Mouse (Mus musculus): ENCODE results near the gene Kcnip1. TPM values are rescaled to one million over a fixed set of nuclear protein-coding genes. Genes with fewer than 3 reads are reported as not detected.

The Kcnip1 gene
- total RNA-seq, 2 experiments from 2014 or later = not detected

GRCm38 (mm10) chr11:33752431-33752873, 240.5 kb downstream of the Kcnip1 start:
- DNase-seq = no peak

GRCm38 (mm10) chr11:33751503-33751902, 241.4 kb downstream of the Kcnip1 start:
- DNase-seq = no peak

GRCm38 (mm10) chr11:33749979-33750378, 243.0 kb downstream of the Kcnip1 start:
- DNase-seq = no peak

- DNase-seq = no peak
Observed at GRCm38 (mm10) chr11:33749408-33749807, 243.5 kb downstream of the Kcnip1 start.

GRCm38 (mm10) chr11:33748754-33749153, 244.2 kb downstream of the Kcnip1 start:
- no peak for DNase-seq

GRCm38 (mm10) chr11:33747402-33747955, 245.5 kb downstream of the Kcnip1 start:
- no peak for DNase-seq

- no peak for DNase-seq
Observed at GRCm38 (mm10) chr11:33746402-33746801, 246.6 kb downstream of the Kcnip1 start.

- no peak for DNase-seq
Observed at GRCm38 (mm10) chr11:33745821-33746329, 247.1 kb downstream of the Kcnip1 start.

GRCm38 (mm10) chr11:33744429-33744828, 248.5 kb downstream of the Kcnip1 start:
- no peak for DNase-seq

- DNase-seq = no peak
Observed at GRCm38 (mm10) chr11:33740187-33740586, 252.8 kb downstream of the Kcnip1 start.

GRCm38 (mm10) chr11:33736426-33736825, 256.5 kb downstream of the Kcnip1 start:
- no peak for DNase-seq

GRCm38 (mm10) chr11:33733269-33733668, 259.7 kb downstream of the Kcnip1 start:
- DNase-seq = no peak

GRCm38 (mm10) chr11:33732358-33732757, 260.6 kb downstream of the Kcnip1 start:
- no peak for DNase-seq

GRCm38 (mm10) chr11:33721297-33721696, 271.7 kb downstream of the Kcnip1 start:
- no peak for DNase-seq

GRCm38 (mm10) chr11:33706777-33707176, 286.2 kb downstream of the Kcnip1 start:
- DNase-seq = no peak

GRCm38 (mm10) chr11:33701958-33702459, 290.9 kb downstream of the Kcnip1 start:
- DNase-seq = no peak

- DNase-seq = no peak
Observed at GRCm38 (mm10) chr11:33701236-33701957, 291.6 kb downstream of the Kcnip1 start.

GRCm38 (mm10) chr11:33700725-33701124, 292.2 kb downstream of the Kcnip1 start:
- DNase-seq = no peak

GRCm38 (mm10) chr11:33690181-33690580, 302.8 kb downstream of the Kcnip1 start:
- DNase-seq = no peak

GRCm38 (mm10) chr11:33685904-33686303, 307.0 kb downstream of the Kcnip1 start:
- no peak for DNase-seq

GRCm38 (mm10) chr11:33680151-33680550, 312.8 kb downstream of the Kcnip1 start:
- no peak for DNase-seq

- DNase-seq = no peak
Observed at GRCm38 (mm10) chr11:33670105-33670965, 322.6 kb downstream of the Kcnip1 start.
